Mouse (Mus musculus) MEL-GATA-1-ER (cell line): ENCODE results near the gene Yipf4.
"Not testable (repeated sequence)": the region's sequence is repeated elsewhere in the genome, so short reads cannot be mapped to it uniquely, and the experiment has no call there.

Source experiments
- DNase-seq: peaks from one replicate; pipeline ENCODE4 v3.0.0-alpha.2; 2012; ENCODE audit warnings: low read depth; ENCODE audit errors: extremely low read depth

Gene Yipf4

GRCm38 (mm10) chr17:74489024-74489900, at the start of gene Yipf4:
Gene Yipf4 (plus strand): TSS chr17:74489493.
- peak; percentile 94 for DNase-seq

- peak; percentile 51 for DNase-seq
Measured at GRCm38 (mm10) chr17:74440486-74440885, 48.8 kb upstream of the Yipf4 start.

- no peak for DNase-seq
Measured at GRCm38 (mm10) chr17:74449776-74450175, 39.5 kb upstream of the Yipf4 start.

- DNase-seq, result no peak
Measured at GRCm38 (mm10) chr17:74453928-74454327, 35.4 kb upstream of the Yipf4 start.

GRCm38 (mm10) chr17:74454660-74455059, 34.6 kb upstream of the Yipf4 start:
- DNase-seq, result peak; percentile 5

- DNase-seq, result no peak
Measured at GRCm38 (mm10) chr17:74455426-74455825, 33.9 kb upstream of the Yipf4 start.

- DNase-seq, result no peak
Measured at GRCm38 (mm10) chr17:74456825-74457224, 32.5 kb upstream of the Yipf4 start.

GRCm38 (mm10) chr17:74457972-74458677, 31.2 kb upstream of the Yipf4 start:
- no peak for DNase-seq

- no peak for DNase-seq
Measured at GRCm38 (mm10) chr17:74458711-74459408, 30.4 kb upstream of the Yipf4 start, which contains the start of gene Nlrc4. Gene Nlrc4 (minus strand): TSS chr17:74459142.

- no peak for DNase-seq
Measured at GRCm38 (mm10) chr17:74463510-74463909, 25.8 kb upstream of the Yipf4 start.

GRCm38 (mm10) chr17:74467981-74468380, 21.3 kb upstream of the Yipf4 start:
- not testable (repeated sequence) for DNase-seq

GRCm38 (mm10) chr17:74470133-74470532, 19.2 kb upstream of the Yipf4 start:
- DNase-seq, result not testable (repeated sequence)

- DNase-seq, result no peak
Measured at GRCm38 (mm10) chr17:74480361-74481069, 8.8 kb upstream of the Yipf4 start.

- DNase-seq, result no peak
Measured at GRCm38 (mm10) chr17:74489901-74490220, 568 bp downstream of the Yipf4 start.

- DNase-seq, result peak; percentile 37
Measured at GRCm38 (mm10) chr17:74491565-74491964, 2.3 kb downstream of the Yipf4 start.

GRCm38 (mm10) chr17:74500204-74500603, 10.9 kb downstream of the Yipf4 start:
- DNase-seq, result no peak

- no peak for DNase-seq
Measured at GRCm38 (mm10) chr17:74501085-74501484, 11.8 kb downstream of the Yipf4 start.

GRCm38 (mm10) chr17:74507934-74508333, 18.6 kb downstream of the Yipf4 start:
- DNase-seq, result no peak

GRCm38 (mm10) chr17:74508600-74508999, 19.3 kb downstream of the Yipf4 start:
- no peak for DNase-seq

- DNase-seq, result no peak
Measured at GRCm38 (mm10) chr17:74512308-74512707, 23.0 kb downstream of the Yipf4 start.
